Mouse (Mus musculus) heart, adult 18-20 months (tissue): ENCODE results near the gene Greb1. TPM values are rescaled to one million over a fixed set of nuclear protein-coding genes. Genes with fewer than 3 reads are reported as not detected.

Experiments used
- DNase-seq, 2 experiments: peaks; one replicate each; pipeline ENCODE4 v3.0.0; 2021 to 2022; ENCODE audit warnings: mixed read lengths in 1 of 2
- microRNA-seq, 2 experiments: library from miRNA; unstranded; fragments of <30 nt; microRNA quantifications; one replicate each; pipeline ENCODE4 v1.2.0; 2022
- total RNA-seq, 2 experiments: library from RNA; stranded (reverse); gene quantifications; 2 replicates each; pipeline ENCODE4 v1.2.3; 2021

Greb1 gene
- total RNA-seq, 2 experiments from 2014 or later = 0.27 to 0.33 TPM

DNA sequence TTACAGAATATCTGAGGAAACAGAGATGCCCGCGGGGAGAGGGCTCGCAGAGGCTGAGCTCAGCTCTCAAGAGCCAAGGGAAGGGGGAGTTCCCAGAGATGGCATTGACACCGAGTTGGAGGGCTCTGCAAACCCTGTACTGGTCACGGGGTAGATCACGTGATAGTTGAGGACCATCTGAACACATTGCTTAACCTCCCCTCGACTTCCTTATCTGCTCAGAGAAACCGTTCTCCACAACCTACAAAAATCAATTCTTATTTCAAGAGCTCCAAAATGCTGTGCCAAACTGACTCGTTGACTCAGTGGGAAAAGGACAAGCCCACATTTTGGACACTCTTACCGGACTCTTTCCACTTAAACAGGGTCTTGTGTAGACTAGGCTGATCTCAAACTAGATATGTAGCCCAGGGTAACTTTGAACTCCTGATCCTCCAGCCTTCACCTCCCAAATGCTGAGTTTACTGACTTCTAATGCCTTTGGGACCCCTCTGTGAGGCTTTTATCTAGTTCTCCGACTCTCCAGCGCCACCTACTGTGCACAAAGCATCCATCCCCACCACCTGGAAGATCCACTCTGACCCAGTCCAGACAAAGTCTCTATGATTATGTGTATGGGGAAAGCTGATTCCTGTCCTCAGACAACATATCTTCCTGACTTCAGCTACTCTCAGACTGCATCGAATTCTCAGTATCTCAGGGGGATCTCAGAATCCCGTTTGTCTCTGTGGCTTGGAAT is 166.4 kb downstream of the Greb1 start:
- peak; percentile 59 to 79 for DNase-seq

GRCm38 (mm10) chr12:16633235-16633634 is 167.5 kb downstream of the Greb1 start:
- no peak for DNase-seq

- DNase-seq = no peak
Observed at GRCm38 (mm10) chr12:16631423-16631822, 169.3 kb downstream of the Greb1 start.

DNA sequence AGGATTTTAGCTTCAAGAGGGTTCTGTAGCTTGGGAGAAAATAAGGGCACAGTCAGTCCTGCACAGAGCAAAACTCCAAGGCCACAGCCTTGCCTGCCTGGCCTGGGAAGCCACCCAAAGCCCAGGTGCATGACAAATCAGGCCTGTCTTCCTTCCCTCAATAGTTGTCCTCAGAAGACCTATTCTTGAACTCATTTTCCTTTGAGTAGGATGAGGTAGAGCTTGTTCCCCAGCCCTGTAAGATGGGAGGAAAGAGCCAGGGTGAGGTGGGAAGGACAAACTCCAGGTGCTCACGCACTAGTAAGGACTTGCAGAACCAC is 169.9 kb downstream of the Greb1 start:
- DNase-seq = peak in 1 of 2 experiments; percentile 54

DNA sequence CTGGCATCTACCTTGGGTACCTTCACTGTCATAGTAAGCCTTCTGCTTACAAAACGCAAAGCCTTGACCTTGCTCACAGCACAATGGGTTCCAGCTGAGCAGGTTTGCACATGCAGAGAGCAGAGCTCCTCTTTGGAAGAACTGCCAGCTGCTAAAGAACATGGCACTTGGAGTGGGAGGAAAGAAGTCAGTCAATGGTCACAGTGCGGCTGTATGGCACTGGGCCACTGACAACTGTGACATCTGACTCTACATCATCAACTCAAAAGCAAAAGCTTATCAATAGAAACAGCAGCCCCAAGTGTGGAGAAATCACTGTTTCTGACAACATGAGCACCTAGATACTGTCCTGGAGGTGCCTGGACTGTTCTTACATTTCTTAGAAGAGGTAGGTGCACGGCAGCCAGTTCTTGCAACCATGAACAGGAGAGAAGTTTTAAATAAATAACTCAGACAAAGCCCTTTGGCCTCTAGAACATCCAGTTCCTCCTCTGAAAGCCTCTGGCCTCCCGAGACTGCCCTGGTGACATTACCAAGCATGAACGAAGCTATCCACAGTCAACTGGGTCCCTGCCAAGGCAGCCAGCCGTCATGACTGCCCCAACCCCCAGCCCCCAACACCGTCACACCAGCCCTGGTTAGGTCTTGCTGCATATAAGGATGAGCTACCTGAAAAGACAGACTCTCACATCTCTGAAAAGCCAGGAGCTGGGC is 170.4 kb downstream of the Greb1 start:
- DNase-seq = peak; percentile 68 to 71

Small RNA genes lying within 50 kb of the gene (microRNA-seq; reads per million reads assigned to microRNA genes)
- 0 reads per million in 2 experiments for gene Gm44305

Other genes starting within 250 kb of the Greb1 start
- gene Lpin1, start 189.9 kb downstream of the Greb1 start, total RNA-seq = 100 to 1,000 TPM; 161 to 165 TPM
- gene Ntsr2, start 147.5 kb downstream of the Greb1 start, total RNA-seq = 1 to 10 TPM; 7.2 to 7.9 TPM
- 10 to 100 TPM; 84.6 to 86.7 TPM for gene E2f6, start 10.1 kb upstream of the Greb1 start, total RNA-seq
- gene Rock2, start 94.0 kb upstream of the Greb1 start, total RNA-seq = 10 to 100 TPM; 78.3 to 79.9 TPM
- 1 to 10 TPM; 1.8 to 3.7 TPM for gene Pqlc3, start 199.5 kb upstream of the Greb1 start, total RNA-seq
- gene 2410004P03Rik, start 210.8 kb upstream of the Greb1 start, total RNA-seq = 1 to 10 TPM in 1 of 2 experiments, not detected in 1; 1.2 TPM